Mouse (Mus musculus) MEL (cell line): ENCODE data around the gene Cdh4. TPM values are rescaled to one million over a fixed set of nuclear protein-coding genes. Genes with fewer than 3 reads are reported as not detected.

Experiments used
- DNase-seq: peaks from one replicate; pipeline ENCODE4 v3.0.0; 2011; ENCODE audit warnings: low read depth, low spot score
- H3K27ac ChIP-seq: 2 replicates; pipeline ENCODE4 v1.5.1; 2012; ENCODE audit warnings: low read depth, mild to moderate bottlenecking, control low read depth, low read length, moderate library complexity; ENCODE audit not compliant: control insufficient read depth
- H3K27me3 ChIP-seq, 2 experiments: fragments of 150-350 bp in 1 of 2; sonication (generic) in 1 of 2; 2 replicates each; pipeline ENCODE4 v1.6.1; 2012; ENCODE audit warnings: low read length in 2 of 2, mild to moderate bottlenecking in 2 of 2, improper control_type of control experiment in 1 of 2, moderate library complexity in 1 of 2; ENCODE audit not compliant: insufficient read depth in 2 of 2, control insufficient read depth in 1 of 2
- H3K36me3 ChIP-seq, 2 experiments: 2 replicates each; pipeline ENCODE4 v1.6.1; 2012 to 2014; ENCODE audit warnings: low read length in 2 of 2, improper control_type of control experiment in 1 of 2, inconsistent platforms in 1 of 2, mild to moderate bottlenecking in 1 of 2; ENCODE audit not compliant: insufficient read depth in 2 of 2, control insufficient read depth in 1 of 2
- H3K4me1 ChIP-seq, 2 experiments: fragments of 150-350 bp in 1 of 2; sonication (generic) in 1 of 2; 2 replicates each; pipeline ENCODE4 v1.6.1; 2012; ENCODE audit warnings: low read length in 2 of 2, improper control_type of control experiment in 1 of 2, mild to moderate bottlenecking in 1 of 2; ENCODE audit not compliant: insufficient read depth in 2 of 2, control insufficient read depth in 1 of 2
- H3K4me3 ChIP-seq, 2 experiments: fragments of 150-350 bp in 1 of 2; sonication (generic) in 1 of 2; 2 replicates each; pipeline ENCODE4 v1.5.1; 2012; ENCODE audit warnings: low read depth in 2 of 2, low read length in 2 of 2, mild to moderate bottlenecking in 2 of 2, moderate library complexity in 2 of 2, control low read depth in 1 of 2, improper control_type of control experiment in 1 of 2; ENCODE audit not compliant: control insufficient read depth in 1 of 2, insufficient read depth in 1 of 2
- H3K79me2 ChIP-seq: 2 replicates; pipeline ENCODE4 v1.6.1; 2012; ENCODE audit warnings: mild to moderate bottlenecking, low read length, moderate library complexity; ENCODE audit not compliant: control insufficient read depth, poor library complexity, insufficient read depth
- H3K9ac ChIP-seq: 2 replicates; pipeline ENCODE4 v1.6.1; 2012; ENCODE audit warnings: low read depth, mild to moderate bottlenecking, control low read depth, low read length, moderate library complexity; ENCODE audit not compliant: control insufficient read depth, poor library complexity, severe bottlenecking
- H3K9me3 ChIP-seq: fragments of 150-350 bp; sonication (generic); replicated peaks from 2 replicates; pipeline ENCODE4 v1.6.1; 2012; ENCODE audit warnings: mild to moderate bottlenecking, low read length, improper control_type of control experiment, moderate library complexity; ENCODE audit not compliant: insufficient read depth
- CTCF ChIP-seq, 3 experiments: IDR thresholded peaks in 2 of 3; conservative IDR thresholded peaks in 1 of 3; 2 replicates each; pipeline ENCODE4 v1.5.1; 2011 to 2012; ENCODE audit warnings: low read length in 3 of 3, low read depth in 2 of 3, mild to moderate bottlenecking in 2 of 3, improper control_type of control experiment in 1 of 3, inconsistent platforms in 1 of 3, mixed read lengths in 1 of 3, moderate library complexity in 1 of 3; ENCODE audit not compliant: control insufficient read depth in 1 of 3, insufficient read depth in 1 of 3, poor library complexity in 1 of 3, severe bottlenecking in 1 of 3
- E2F4 ChIP-seq: IDR thresholded peaks from 2 replicates; pipeline ENCODE4 v1.6.1; 2011; ENCODE audit warnings: low read depth, low read length, improper control_type of control experiment, borderline replicate concordance
- GATA1 ChIP-seq: IDR thresholded peaks from 2 replicates; pipeline ENCODE4 v1.6.1; 2011; ENCODE audit warnings: low read depth, low read length, improper control_type of control experiment
- JUND ChIP-seq: IDR thresholded peaks from 2 replicates; pipeline ENCODE4 v1.6.1; 2011; ENCODE audit warnings: low read depth, mild to moderate bottlenecking, improper control_type of control experiment, low read length
- KAT2A ChIP-seq: conservative IDR thresholded peaks from 2 replicates; pipeline ENCODE4 v1.6.1; 2012; ENCODE audit warnings: low read depth, low read length, improper control_type of control experiment, inconsistent platforms
- MXI1 ChIP-seq: IDR thresholded peaks from 2 replicates; pipeline ENCODE4 v1.6.1; 2011; ENCODE audit warnings: mild to moderate bottlenecking, low read depth, low read length, improper control_type of control experiment
- MYB ChIP-seq: IDR thresholded peaks from 2 replicates; pipeline ENCODE4 v1.6.1; 2011; ENCODE audit warnings: mild to moderate bottlenecking, low read depth, low read length, improper control_type of control experiment
- MYC ChIP-seq: IDR thresholded peaks from 2 replicates; pipeline ENCODE4 v1.6.1; 2011; ENCODE audit warnings: low read depth, mild to moderate bottlenecking, low read length, improper control_type of control experiment, moderate library complexity
- POLR2AphosphoS2 ChIP-seq: IDR thresholded peaks from 2 replicates; pipeline ENCODE4 v1.6.1; 2011; ENCODE audit warnings: low read length, improper control_type of control experiment
- TAL1 ChIP-seq: IDR thresholded peaks from 2 replicates; pipeline ENCODE4 v1.6.1; 2012; ENCODE audit warnings: mild to moderate bottlenecking, inconsistent platforms, low read length, moderate library complexity, mixed read lengths
- TCF12 ChIP-seq: IDR thresholded peaks from 2 replicates; pipeline ENCODE4 v1.6.1; 2014; ENCODE audit warnings: low read depth, mild to moderate bottlenecking, inconsistent platforms, low read length, improper control_type of control experiment, moderate library complexity
- ZMIZ1 ChIP-seq: IDR thresholded peaks from 2 replicates; pipeline ENCODE4 v1.6.1; 2012; ENCODE audit warnings: low read depth, mild to moderate bottlenecking, inconsistent platforms, low read length, improper control_type of control experiment, moderate library complexity
- ZNF384 ChIP-seq: IDR thresholded peaks from 2 replicates; pipeline ENCODE4 v1.6.1; 2012; ENCODE audit warnings: low read depth, mild to moderate bottlenecking, inconsistent platforms, low read length, improper control_type of control experiment
- polyA plus RNA-seq, 2 experiments: library from polyadenylated mRNA; stranded (reverse) in 1 of 2; unstranded in 1 of 2; fragments of >175 nt in 1 of 2; fragments of >200 nt in 1 of 2; gene quantifications; 2 replicates each; pipeline versions ENCODE4 v1.2.1 to v1.2.4; 2012; ENCODE audit warnings: low replicate concordance in 2 of 2, low read depth in 1 of 2; ENCODE audit not compliant: insufficient read length in 2 of 2, insufficient read depth in 1 of 2, missing spikeins in 1 of 2
- total RNA-seq: library from RNA; depleted of rRNA; stranded (reverse); fragments of 300-350 nt; gene quantifications from 2 replicates; pipeline ENCODE4 v1.2.3, GENCODE M21; 2012

Cdh4 gene
- total and polyA plus RNA-seq, 3 experiments = not detected

- no peak for DNase-seq
- no peak overlapping the region for H3K4me3 ChIP-seq
- H3K27ac ChIP-seq = no peak overlapping the region
- H3K36me3 ChIP-seq = no peaks in the 10 kb centered on the region
- H3K79me2 ChIP-seq = no peaks in the 10 kb centered on the region
- H3K27me3 ChIP-seq = no peaks in the 10 kb centered on the region
- H3K9ac ChIP-seq = no peak overlapping the region
- H3K9me3 ChIP-seq = no peaks in the 10 kb centered on the region
- TF ChIP-seq GATA1 = no peak
- TF ChIP-seq TAL1 = no peak
- no peak for TF ChIP-seq MYC
- TF ChIP-seq KAT2A = no peak
- no peak for TF ChIP-seq ZMIZ1
- TF ChIP-seq ZNF384 = no peak
- no peak for TF ChIP-seq TCF12
- no peak for TF ChIP-seq E2F4
- no peaks in the 10 kb centered on the region for H3K4me1 ChIP-seq
Measured at GRCm38 (mm10) chr2:179443959-179444358, 1.7 kb downstream of the Cdh4 start.

DNA sequence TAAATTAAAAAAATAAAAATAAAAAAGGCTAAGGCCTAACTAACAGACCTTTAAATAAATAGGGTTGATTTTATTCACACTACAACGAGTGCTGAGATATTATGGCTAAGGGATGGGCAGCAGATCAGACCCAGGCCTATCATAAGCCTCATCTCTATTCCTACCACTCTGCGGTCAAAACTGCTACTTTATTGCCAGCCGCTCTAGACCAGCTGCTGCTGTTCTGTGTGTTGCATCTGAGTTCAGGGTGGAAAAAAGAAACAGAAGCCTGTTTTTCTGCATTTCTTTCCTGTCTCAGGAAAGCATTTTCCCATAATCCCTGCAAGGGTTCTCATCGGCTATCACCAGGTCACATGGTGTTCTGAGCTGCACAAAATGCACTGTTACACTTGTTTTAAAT, 6.0 kb downstream of the Cdh4 start:
- H3K79me2 ChIP-seq = no peaks in the 10 kb centered on the region
- H3K9ac ChIP-seq = no peak overlapping the region
- DNase-seq = no peak
- H3K4me1 ChIP-seq = no peaks in the 10 kb centered on the region
- no peaks in the 10 kb centered on the region for H3K36me3 ChIP-seq
- no peaks in the 10 kb centered on the region for H3K27me3 ChIP-seq
- no peaks in the 10 kb centered on the region for H3K9me3 ChIP-seq
- TF ChIP-seq MXI1 (no peak), TCF12 (no peak), JUND (no peak), MYB (no peak), E2F4 (no peak), POLR2AphosphoS2 (no peak), GATA1 (no peak)
- no peak overlapping the region for H3K4me3 ChIP-seq
- no peak overlapping the region for H3K27ac ChIP-seq

DNA sequence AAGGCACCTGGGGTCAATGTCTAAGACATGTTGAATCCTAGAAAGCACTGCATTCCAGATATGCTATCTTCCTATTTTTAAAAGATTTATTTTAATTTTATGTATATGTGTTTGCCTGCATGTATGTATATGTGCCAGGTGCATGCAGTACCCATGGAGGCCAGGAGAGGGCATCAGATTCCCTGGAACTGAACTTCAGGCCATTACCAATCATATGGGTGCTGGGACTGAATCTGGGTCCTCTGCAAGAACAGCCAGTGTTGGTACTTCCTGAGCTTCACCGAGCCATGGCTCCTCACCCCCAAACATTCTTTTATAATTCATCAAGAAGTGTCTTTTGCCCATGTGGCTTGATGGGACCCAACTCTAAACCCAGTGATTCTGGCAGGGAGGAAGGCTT, 6.8 kb downstream of the Cdh4 start:
- H3K36me3 ChIP-seq = no peaks in the 10 kb centered on the region
- peak; percentile 7 for DNase-seq
- H3K4me3 ChIP-seq = no peak overlapping the region
- TF ChIP-seq CTCF (IDR thresholded peaks at IDR 0.05 in 2 of 3, conservative IDR thresholded peaks at IDR 0.05 in 1 of 3; ENCODE audit: control insufficient read depth in 1 of 3, insufficient read depth in 1 of 3, low read depth in 2 of 3, low read length in 3 of 3, poor library complexity in 1 of 3, severe bottlenecking in 1 of 3) (peak; percentile 3 to 21 (median 12); a peak in 2 of 6 replicates), POLR2AphosphoS2 (no peak)
- H3K4me1 ChIP-seq = no peaks in the 10 kb centered on the region
- H3K27me3 ChIP-seq = no peaks in the 10 kb centered on the region
- no peaks in the 10 kb centered on the region for H3K9me3 ChIP-seq
- no peaks in the 10 kb centered on the region for H3K79me2 ChIP-seq
- H3K9ac ChIP-seq = no peak overlapping the region
- H3K27ac ChIP-seq = no peak overlapping the region
